In the genomic region with DNA sequence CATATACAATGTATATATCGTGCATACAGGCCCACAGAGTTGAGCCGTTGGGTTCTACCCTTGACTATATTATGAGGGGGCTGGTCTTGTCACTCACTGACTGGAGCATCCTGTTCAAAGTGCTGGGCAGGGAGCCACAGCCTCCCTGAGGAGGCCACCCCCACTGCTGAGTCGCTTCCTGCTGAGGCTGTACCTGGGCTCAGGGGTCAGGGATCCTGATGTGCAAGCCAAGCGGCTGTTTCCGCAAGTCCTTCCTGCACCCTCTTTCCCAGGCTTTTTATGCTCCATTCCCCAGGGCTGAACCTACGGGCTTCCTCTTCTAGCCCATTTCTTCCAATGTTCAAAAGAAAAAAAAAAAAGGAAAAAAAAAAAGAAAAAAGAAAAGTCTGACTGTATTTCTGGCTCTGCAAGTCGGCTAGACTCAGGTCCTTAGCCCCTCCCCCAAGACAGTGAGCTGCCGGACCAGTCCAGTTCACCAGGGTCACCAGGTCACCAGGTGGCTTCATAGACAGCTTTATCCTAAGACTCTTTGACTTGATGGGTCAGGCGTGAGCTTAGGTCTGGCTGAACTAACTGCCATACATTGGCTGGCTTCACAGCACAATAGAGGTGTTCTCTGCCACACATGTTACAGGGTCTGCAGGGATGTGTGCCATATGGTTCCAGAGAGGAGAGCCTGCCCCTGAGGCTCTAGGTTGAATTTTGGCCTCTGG, we compare ENCODE assay signal across 9 mouse cellular contexts.
DNase-seq lines count a peak whose midpoint lies in the region; ATAC-seq and TF ChIP-seq lines count a peak whose summit lies in the region.
"Had no signal": no experiment of that assay in that cellular context is flagged by ENCODE, and none has a peak within 500 bp of the region (broad histone marks: within the 10 kb centered on the region; RNA-seq: fewer than 3 reads in every experiment).

No protein-coding gene starts in this region.

- no peaks in the 10 kb centered on the region for H3K27me3 ChIP-seq in kidney, embryonic 16.5 days (ENCODE audit: insufficient read depth, low read length)

- TF ChIP-seq CTCF in embryonic fibroblast, embryonic 13.5 days (IDR thresholded peaks at IDR 0.05; ENCODE audit: borderline replicate concordance, insufficient read depth, low read length) = no peak

- 38% methylated on average over 9 of the region's 9 CpGs for WGBS in kidney, embryonic 16.5 days

- H3K4me1 ChIP-seq in embryonic fibroblast, embryonic 13.5 days (ENCODE audit: control insufficient read depth, insufficient read depth, low read length) = peaks cover 26% of the 10 kb centered on the region
- peaks cover 35% of the 10 kb centered on the region for H3K4me1 ChIP-seq in kidney, embryonic 16.5 days (ENCODE audit: insufficient read depth, low read length)

- H3K9ac ChIP-seq in kidney, embryonic 16.5 days (replicated peaks; ENCODE audit: low read length) = 0 out of 2 replicates have a peak overlapping the region, but pooled peaks have one; percentile 2

- H3K9me3 ChIP-seq in kidney, embryonic 16.5 days (ENCODE audit: low read length) = no peaks in the 10 kb centered on the region

- peak; percentile 74 for DNase-seq in adrenal gland, adult 2 months
- no peak for DNase-seq in adrenal gland, adult 8-10 months
- peak; percentile 56 for DNase-seq in 3134 (ENCODE audit: extremely low read depth, insufficient read length, low spot score)
- no peak for DNase-seq in T-cell, adult 2 months (ENCODE audit: low spot score)
- no peak for DNase-seq in thymus, postnatal 0 days (ENCODE audit: low spot score)
- no peak for DNase-seq in urinary bladder, postnatal 14 days (ENCODE audit: low spot score)
- DNase-seq: thymus, postnatal 36 days had no signal

- H3K27ac ChIP-seq in embryonic fibroblast, embryonic 13.5 days (ENCODE audit: insufficient read depth, low read length) = peak overlapping the region; percentile 1; the same call in 1 of the 2 replicates
- peak overlapping the region; percentile 76 for H3K27ac ChIP-seq in kidney, embryonic 16.5 days (ENCODE audit: low read length)

- no peak overlapping the region for H3K4me2 ChIP-seq in kidney, embryonic 16.5 days (replicated peaks; ENCODE audit: low read depth, low read length)

- H3K4me3 ChIP-seq in embryonic fibroblast, embryonic 13.5 days (ENCODE audit: insufficient read depth, low read length) = no peak overlapping the region
- no peak overlapping the region for H3K4me3 ChIP-seq in kidney, embryonic 16.5 days (ENCODE audit: low read length)

- no peak for ATAC-seq in kidney, embryonic 16.5 days (ENCODE audit: low FRiP score, low TSS enrichment)

- no peak for TF ChIP-seq POLR2A in embryonic fibroblast, embryonic 13.5 days (IDR thresholded peaks at IDR 0.05; ENCODE audit: low read depth, low read length)

- H3K36me3 ChIP-seq in kidney, embryonic 16.5 days (ENCODE audit: insufficient read depth, low read length) = no peaks in the 10 kb centered on the region

Comparison
In these comparisons a context has a peak if more than half of its experiments do, and no peak if none do; other contexts are left out.
1. DNase-seq: peak in adrenal gland, adult 2 months (single experiment) and 3134 (single experiment); none in adrenal gland, adult 8-10 months (single experiment), T-cell, adult 2 months (single experiment), thymus, postnatal 0 days (single experiment) and urinary bladder, postnatal 14 days (single experiment).